Mouse (Mus musculus): Measurements from ENCODE around the gene Gdf3. TPM values are rescaled to one million over a fixed set of nuclear protein-coding genes. Genes with fewer than 3 reads are reported as not detected.
"Not testable (repeated sequence)": the region's sequence is repeated elsewhere in the genome, so short reads cannot be mapped to it uniquely, and the experiment has no call there.

The Gdf3 gene
- total RNA-seq, 2 experiments from 2014 or later, result not detected

DNA sequence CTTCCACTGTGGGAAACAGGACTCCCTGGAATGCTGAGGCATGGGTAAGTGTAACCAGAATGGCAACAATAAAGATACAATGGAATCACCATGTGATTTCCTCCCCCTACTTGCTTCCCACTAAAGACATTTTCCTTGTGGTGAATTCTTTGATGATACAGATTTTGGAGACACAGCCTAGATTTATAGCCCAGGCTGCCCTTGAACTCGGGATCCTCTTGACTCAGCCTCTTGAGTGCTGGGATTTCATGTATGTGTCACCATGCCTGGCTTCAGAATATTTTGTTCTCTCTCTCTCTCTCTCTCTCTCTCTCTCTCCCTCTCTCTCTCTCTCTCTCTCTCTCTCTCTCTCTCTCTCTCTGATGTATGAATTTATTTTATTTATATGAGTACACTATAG lies 30.8 kb downstream of the Gdf3 start:
- TF ChIP-seq CTCF (IDR thresholded peaks at IDR 0.05), result no peak

GRCm38 (mm10) chr6:122577030-122577429 lies 32.9 kb downstream of the Gdf3 start:
- DNase-seq (ENCODE audit: extremely low spot score in 1 of 2, low spot score in 2 of 2), result no peak
- intact Hi-C loops (cut with DNase I), result no loop called here

More for the DNA sequence above, 30.8 kb downstream of the Gdf3 start:
- no peak for DNase-seq (ENCODE audit: extremely low spot score in 1 of 2, low spot score in 2 of 2)
- intact Hi-C loops (cut with DNase I), result no loop called here
- no peak overlapping the region for H3K27ac ChIP-seq
- H3K4me3 ChIP-seq, result no peak overlapping the region

GRCm38 (mm10) chr6:122575037-122575436 lies 34.9 kb downstream of the Gdf3 start:
- H3K4me3 ChIP-seq; DNase-seq (ENCODE audit: extremely low spot score in 1 of 2, low spot score in 2 of 2); intact Hi-C loops (cut with DNase I): not testable (repeated sequence)

More at GRCm38 (mm10) chr6:122577030-122577429, 32.9 kb downstream of the Gdf3 start:
- no peak overlapping the region for H3K4me3 ChIP-seq
- no peak overlapping the region for H3K27ac ChIP-seq
- no peak for TF ChIP-seq CTCF (IDR thresholded peaks at IDR 0.05)

GRCm38 (mm10) chr6:122571617-122571959 lies 38.3 kb downstream of the Gdf3 start:
- no peak overlapping the region for H3K27ac ChIP-seq
- intact Hi-C loops (cut with DNase I), result no loop called here
- no peak overlapping the region for H3K4me3 ChIP-seq
- no peak for TF ChIP-seq CTCF (IDR thresholded peaks at IDR 0.05)
- no peak for DNase-seq (ENCODE audit: extremely low spot score in 1 of 2, low spot score in 2 of 2)

More at GRCm38 (mm10) chr6:122575037-122575436, 34.9 kb downstream of the Gdf3 start:
- not testable (repeated sequence) for H3K27ac ChIP-seq

GRCm38 (mm10) chr6:122570695-122571616 lies 38.9 kb downstream of the Gdf3 start:
- Histone ChIP-seq H3K4me3 (no peak overlapping the region), H3K27ac (no peak overlapping the region)
- no peak for DNase-seq (ENCODE audit: extremely low spot score in 1 of 2, low spot score in 2 of 2)
- intact Hi-C loops (cut with DNase I), result no loop called here
- no peak for TF ChIP-seq CTCF (IDR thresholded peaks at IDR 0.05)

DNA sequence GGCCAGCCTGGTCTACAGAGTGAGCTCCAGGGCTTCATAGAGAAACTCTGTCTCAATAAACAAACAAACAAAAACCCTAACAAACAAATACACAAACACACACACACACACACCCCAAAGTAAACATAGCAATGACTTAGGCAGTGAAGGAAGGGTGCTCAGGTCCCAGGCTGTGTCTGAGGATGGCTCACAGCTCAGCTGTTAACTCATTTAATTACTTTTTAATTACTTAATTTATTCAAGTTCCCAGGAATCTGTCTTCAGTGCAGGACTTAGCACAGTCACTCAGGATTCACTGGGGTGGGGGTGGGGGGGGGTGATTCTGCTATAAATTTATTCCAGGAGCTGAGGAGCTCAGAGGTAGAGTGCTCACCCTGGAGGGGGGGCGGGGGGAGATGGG lies 40.1 kb downstream of the Gdf3 start:
- no peak overlapping the region for H3K4me3 ChIP-seq
- DNase-seq (ENCODE audit: extremely low spot score in 1 of 2, low spot score in 2 of 2), result no peak
- intact Hi-C loops (cut with DNase I), result no loop called here
- TF ChIP-seq CTCF (IDR thresholded peaks at IDR 0.05), result no peak
- H3K27ac ChIP-seq, result no peak overlapping the region

- no peak for TF ChIP-seq CTCF (IDR thresholded peaks at IDR 0.05)
- DNase-seq (ENCODE audit: extremely low spot score in 1 of 2, low spot score in 2 of 2), result no peak
- Histone ChIP-seq H3K27ac (no peak overlapping the region), H3K4me3 (no peak overlapping the region)
- intact Hi-C loops (cut with DNase I), result no loop called here
Measured at GRCm38 (mm10) chr6:122569113-122569512, 40.8 kb downstream of the Gdf3 start.

- TF ChIP-seq CTCF (IDR thresholded peaks at IDR 0.05), result no peak
- DNase-seq (ENCODE audit: extremely low spot score in 1 of 2, low spot score in 2 of 2), result no peak
- H3K4me3 ChIP-seq, result no peak overlapping the region
- intact Hi-C loops (cut with DNase I), result no loop called here
- no peak overlapping the region for H3K27ac ChIP-seq
Measured at GRCm38 (mm10) chr6:122565070-122565784, 44.7 kb downstream of the Gdf3 start.

DNA sequence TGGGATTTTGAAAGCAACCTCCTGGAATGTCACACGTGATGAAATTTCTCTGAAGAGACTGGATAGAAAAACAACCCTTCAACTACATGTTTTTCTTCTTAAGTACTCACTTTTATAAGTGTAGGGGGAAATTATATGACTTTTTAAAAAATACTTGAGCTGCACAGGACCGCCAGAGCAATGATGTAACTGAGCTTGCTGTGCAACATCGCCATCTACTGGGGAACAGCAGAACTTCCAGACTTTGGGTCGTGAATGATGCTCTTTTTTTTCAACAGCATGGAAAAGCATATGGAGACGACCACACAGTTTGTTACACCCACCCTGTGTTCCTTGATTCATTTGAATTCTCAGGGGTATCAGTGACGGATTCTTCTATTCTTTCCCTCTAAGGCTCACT lies 47.4 kb downstream of the Gdf3 start:
- TF ChIP-seq CTCF (IDR thresholded peaks at IDR 0.05), result peak; percentile 95
- intact Hi-C loops (cut with DNase I), result loop anchor here (2.0 kb wide), 2 partner anchors 66 to 160 kb away; no protein-coding TSS in a partner anchor
- Histone ChIP-seq H3K27ac (no peak overlapping the region), H3K4me3 (peak overlapping the region; percentile 18; the same call in 1 of the 2 replicates)
- peak; percentile 58 to 74 for DNase-seq (ENCODE audit: extremely low spot score in 1 of 2, low spot score in 2 of 2)

DNA sequence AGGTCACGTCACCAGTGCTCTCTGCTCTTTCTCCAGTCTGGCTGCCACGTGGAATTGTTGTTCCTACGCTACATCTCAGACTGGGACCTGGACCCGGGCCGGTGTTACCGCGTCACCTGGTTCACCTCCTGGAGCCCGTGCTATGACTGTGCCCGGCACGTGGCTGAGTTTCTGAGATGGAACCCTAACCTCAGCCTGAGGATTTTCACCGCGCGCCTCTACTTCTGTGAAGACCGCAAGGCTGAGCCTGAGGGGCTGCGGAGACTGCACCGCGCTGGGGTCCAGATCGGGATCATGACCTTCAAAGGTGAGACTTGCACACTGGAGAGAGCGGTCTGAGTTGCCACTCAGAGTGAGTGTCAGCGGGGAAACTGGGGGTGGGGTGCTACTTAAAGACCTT lies 48.9 kb downstream of the Gdf3 start:
- peak in 1 of 2 experiments; percentile 11 for DNase-seq (ENCODE audit: extremely low spot score in 1 of 2, low spot score in 2 of 2)
- no peak overlapping the region for H3K27ac ChIP-seq
- intact Hi-C loops (cut with DNase I), result no loop called here
- no peak overlapping the region for H3K4me3 ChIP-seq
- no peak for TF ChIP-seq CTCF (IDR thresholded peaks at IDR 0.05)

DNA sequence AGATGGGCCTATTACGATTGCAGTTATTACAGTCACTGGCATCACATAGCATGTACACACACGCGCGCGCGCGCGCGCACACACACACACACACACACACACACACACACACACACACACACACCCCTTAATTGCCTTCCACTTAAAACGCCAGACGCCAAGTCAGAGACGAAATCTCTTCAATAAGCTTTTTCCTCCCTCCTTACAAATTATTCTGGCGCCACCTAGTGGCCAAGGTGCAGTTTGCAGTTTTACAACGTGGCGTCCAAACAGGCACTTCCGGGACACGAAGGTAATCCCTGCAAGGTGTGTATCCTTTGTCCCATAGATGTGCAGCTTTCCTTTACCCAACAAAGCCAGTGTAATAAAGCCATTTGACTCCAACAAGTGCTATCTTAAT lies 49.5 kb downstream of the Gdf3 start:
- intact Hi-C loops (cut with DNase I), result no loop called here

GRCm38 (mm10) chr6:122556959-122557561 lies 52.8 kb downstream of the Gdf3 start:
- H3K4me3 ChIP-seq, result peak overlapping the region; percentile 30
- H3K27ac ChIP-seq, result no peak overlapping the region
- intact Hi-C loops (cut with DNase I), result no loop called here
- TF ChIP-seq CTCF (IDR thresholded peaks at IDR 0.05), result peak; percentile 80
- peak; percentile 69 to 80 for DNase-seq (ENCODE audit: extremely low spot score in 1 of 2, low spot score in 2 of 2)

More for the DNA sequence above, 49.5 kb downstream of the Gdf3 start:
- peak; percentile 60 to 75 for DNase-seq (ENCODE audit: extremely low spot score in 1 of 2, low spot score in 2 of 2)
- H3K27ac ChIP-seq, result no peak overlapping the region
- no peak overlapping the region for H3K4me3 ChIP-seq
- TF ChIP-seq CTCF (IDR thresholded peaks at IDR 0.05), result peak; percentile 80

Other genes with a start within 250 kb of the Gdf3 start
- gene Rimklb, start 111.3 kb downstream of the Gdf3 start, total RNA-seq (2021), result 10 to 100 TPM; 80.3 to 80.6 TPM
- gene Mfap5, start 104.2 kb downstream of the Gdf3 start, total RNA-seq (2021), result under 1 TPM; 0.33 to 0.63 TPM
- not detected for gene Aicda, start 56.3 kb downstream of the Gdf3 start, total RNA-seq (2021)
- gene Apobec1, start 7.6 kb downstream of the Gdf3 start, total RNA-seq (2021), result 1 to 10 TPM; 1.3 to 1.9 TPM
- not detected for gene Dppa3, start 16.3 kb upstream of the Gdf3 start, total RNA-seq (2021)
- not detected for gene Nanog, start 97.4 kb upstream of the Gdf3 start, total RNA-seq (2021)
- gene Slc2a3, start 191.6 kb upstream of the Gdf3 start, total RNA-seq (2021), result 100 to 1,000 TPM; 111 to 128 TPM
- gene Foxj2, start 209.8 kb upstream of the Gdf3 start, total RNA-seq (2021), result 10 to 100 TPM; 28.4 to 29.2 TPM
- gene C3ar1, start 246.1 kb upstream of the Gdf3 start, total RNA-seq (2021), result under 1 TPM; 0.47 to 0.75 TPM

Data from left cerebral cortex, adult 2 months (tissue).